Mouse (Mus musculus) left cerebral cortex, postnatal 10 days (tissue): Measurements from ENCODE around the gene Npm1. TPM values are rescaled to one million over a fixed set of nuclear protein-coding genes. Genes with fewer than 3 reads are reported as not detected.

Experiments
- DNase-seq, 2 experiments: peaks; one replicate each; pipeline ENCODE4 v3.0.0; 2021 to 2022; ENCODE audit warnings: low spot score in 2 of 2, mixed read lengths in 1 of 2; ENCODE audit errors: extremely low spot score in 1 of 2
- intact Hi-C: fragments of 180-260 bp; cut with DNase I; formaldehyde crosslinking; loops from one replicate; pipeline ENCODE4 v1.15.1; 2025
- total RNA-seq, 2 experiments: library from RNA; stranded (reverse); gene quantifications; 2 replicates each; pipeline ENCODE4 v1.2.3; 2021

The Npm1 gene
- total RNA-seq, 2 experiments from 2014 or later = 202 to 219 TPM

DNA sequence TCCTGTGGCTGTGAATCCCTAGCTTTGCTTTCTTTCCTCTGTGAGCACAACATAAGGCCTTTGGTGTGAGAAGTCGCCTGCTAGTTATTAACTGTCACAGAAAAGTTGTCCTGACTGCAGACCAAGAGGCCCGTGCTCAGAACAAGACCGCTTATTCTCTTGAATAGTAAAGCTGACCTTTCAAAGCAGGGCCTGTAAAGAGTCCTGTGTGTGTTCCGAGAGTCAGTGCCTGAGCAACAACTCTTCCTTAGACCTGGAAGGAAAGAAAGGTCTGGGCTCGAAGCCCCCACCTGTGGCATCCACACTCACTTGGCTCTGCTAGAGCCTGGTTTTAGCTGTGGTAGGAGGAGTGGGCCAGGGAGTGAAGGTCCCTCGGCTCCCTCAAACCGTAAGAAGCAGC lies 32.1 kb upstream of the Npm1 start:
- no peak for DNase-seq
- intact Hi-C loops = no loop called here

DNA sequence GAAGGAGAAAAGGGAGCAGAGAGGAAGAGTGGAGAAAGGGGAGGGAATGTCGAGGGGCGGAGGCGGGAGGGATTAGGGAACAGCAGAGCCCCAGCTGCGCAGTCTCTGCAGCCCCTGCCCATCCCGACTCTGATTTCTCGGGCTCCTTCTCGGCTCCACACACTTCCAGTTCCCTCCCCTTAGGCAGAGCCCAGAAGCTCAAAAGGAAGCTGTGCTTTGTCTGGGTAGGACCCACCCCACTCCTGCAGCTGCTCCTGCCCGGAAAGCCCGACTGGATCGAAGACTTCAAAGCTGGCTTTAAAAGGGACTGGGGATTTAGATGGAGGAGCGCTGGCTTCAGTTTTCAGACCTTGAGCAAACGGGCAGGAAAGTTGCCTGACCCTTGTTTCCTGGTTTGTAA lies 30.7 kb upstream of the Npm1 start:
- intact Hi-C loops = no loop called here
- DNase-seq = no peak

DNA sequence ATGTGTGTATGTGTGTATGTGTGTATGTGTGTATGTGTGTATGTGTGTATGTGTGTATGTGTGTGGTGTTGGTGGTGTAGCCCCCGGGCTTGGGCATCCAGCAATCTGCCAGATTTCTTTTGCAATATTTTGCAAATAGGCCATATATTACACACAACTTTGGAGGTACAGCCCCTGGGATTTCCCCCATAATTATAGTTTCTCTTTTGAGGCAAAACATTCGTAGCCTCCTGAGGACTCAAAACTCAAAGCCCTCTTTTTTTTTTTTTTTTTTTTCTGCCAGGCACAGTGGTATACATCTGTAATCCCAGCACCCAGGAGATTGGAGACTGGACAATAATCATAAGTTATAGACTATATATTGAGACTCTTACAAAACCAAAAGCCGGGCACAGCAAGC lies 18.8 kb upstream of the Npm1 start:
- DNase-seq = no peak
- intact Hi-C loops = no loop called here

DNA sequence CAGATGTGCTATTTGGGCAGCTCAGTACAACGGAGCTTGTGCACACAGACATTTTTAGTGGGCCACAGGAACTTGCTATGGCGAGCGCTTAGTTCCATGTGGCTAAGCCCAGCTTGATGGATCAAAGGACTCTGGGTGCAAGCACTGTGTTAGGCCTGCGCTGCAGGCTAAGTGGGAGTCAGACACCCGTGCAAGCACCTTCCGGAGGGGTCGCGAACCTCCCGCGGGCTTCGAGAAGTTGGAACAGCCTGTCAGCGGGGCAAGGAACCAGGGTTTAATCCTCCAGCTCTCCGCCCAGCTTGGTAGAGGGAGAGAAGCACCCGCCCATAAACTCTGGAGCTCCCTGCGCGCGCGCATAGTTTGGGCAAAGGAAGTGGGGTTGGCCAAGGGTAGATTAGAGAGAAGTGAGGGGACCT lies 17.7 kb upstream of the Npm1 start:
- DNase-seq = no peak
- intact Hi-C loops = no loop called here

DNA sequence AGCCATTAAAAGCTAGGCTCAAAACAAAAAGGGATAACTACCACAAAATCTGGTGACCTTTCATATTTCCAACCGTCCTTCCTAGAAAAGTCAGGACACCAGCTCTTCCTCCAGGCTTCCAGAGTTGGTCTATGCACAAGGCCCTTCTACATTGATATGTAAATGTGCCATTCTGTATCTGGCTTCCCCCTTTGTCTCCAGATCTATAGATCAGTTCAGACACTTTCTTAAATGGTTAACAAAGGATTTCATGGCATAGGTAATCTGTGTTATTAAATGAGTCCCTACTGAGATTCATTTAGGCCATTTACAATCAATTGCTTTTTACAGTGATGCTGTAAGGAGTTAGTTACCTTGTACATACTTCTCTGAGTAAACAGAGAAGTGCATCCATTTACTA lies 16.8 kb upstream of the Npm1 start:
- intact Hi-C loops = loop anchor here (5.0 to 10.0 kb wide), 5 partner anchors 117 to 735 kb away; no protein-coding TSS in a partner anchor
- no peak for DNase-seq

DNA sequence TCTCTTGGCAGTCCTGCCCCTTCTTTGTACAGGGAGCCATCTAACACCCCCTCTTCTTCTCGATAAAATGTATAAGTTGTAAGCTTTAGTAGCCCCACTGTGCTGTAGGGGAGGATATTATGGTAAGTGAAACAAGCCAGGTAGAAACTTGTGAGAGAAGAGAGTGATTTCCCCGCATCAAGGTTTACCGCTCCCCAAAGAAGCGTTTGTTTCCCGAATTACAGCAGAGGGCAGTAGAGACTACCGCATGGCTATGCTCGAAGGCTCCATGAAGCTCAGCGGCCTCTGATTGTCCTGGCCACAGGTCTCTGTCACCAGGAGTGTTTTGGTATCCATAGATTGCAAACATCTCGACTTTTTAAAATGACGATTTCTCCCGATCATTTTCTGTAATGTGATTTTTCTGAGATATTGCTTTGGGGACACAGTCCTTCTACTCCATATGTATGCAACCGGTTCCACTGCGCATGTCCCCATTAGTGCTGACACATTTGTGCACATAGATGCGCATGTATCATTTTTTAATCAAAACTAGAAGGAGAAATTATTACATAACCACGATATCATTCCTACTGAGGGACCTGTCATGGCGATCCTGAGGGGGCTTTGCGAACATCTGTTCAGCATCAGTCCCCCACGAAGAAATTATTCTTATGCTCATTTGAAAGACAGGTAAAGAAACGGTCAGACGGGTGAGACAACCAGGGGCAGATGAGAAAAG lies 13.7 kb upstream of the Npm1 start:
- peak; percentile 20 to 46 for DNase-seq
- intact Hi-C loops = loop anchor here (2.0 to 10.0 kb wide), 6 partner anchors 121 to 738 kb away; no protein-coding TSS in a partner anchor

DNA sequence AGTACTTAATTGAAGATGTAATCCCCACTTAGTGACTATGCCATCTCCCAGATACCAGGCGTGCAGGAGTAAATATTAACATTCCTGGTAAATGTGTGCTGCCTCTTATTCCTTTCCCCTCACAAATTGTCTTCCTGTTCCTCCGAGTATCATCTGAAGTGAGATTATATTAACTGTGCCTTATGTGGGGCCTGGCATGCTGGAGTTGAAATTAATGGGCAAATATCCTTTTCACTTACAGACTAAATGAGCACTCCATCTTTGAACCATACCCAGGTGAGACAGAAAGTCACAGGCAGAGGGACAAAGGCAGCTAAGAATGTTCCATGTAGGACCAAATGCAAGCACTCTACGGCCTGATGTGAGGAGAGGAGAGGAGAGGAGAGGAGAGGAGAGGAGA lies 12.8 kb upstream of the Npm1 start:
- no peak for DNase-seq
- intact Hi-C loops = loop anchor here (2.0 to 10.0 kb wide), 6 partner anchors 122 to 739 kb away; no protein-coding TSS in a partner anchor

DNA sequence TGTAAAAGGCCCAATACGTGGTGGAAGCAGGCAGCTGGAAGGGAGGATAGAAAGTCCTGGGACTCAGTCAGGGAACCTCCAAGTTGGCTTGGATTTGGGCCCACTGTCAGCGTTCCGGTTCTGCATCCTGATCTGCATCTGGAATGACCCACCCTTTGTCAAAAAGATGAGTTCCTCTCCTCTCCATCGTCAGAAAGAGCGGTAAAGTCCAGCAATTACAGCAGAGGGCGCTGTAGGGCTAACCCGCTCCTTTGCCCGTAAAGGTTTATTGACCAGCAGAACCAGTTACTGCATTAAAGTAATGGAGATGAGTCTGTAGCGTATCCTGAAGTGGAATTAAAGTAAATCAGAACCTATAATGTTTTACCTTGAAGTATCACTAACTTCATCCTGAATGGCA lies 7.5 kb upstream of the Npm1 start:
- intact Hi-C loops = loop anchor here (10.0 kb wide), 2 partner anchors 264 to 744 kb away; no protein-coding TSS in a partner anchor
- peak in 1 of 2 experiments; percentile 42 for DNase-seq

DNA sequence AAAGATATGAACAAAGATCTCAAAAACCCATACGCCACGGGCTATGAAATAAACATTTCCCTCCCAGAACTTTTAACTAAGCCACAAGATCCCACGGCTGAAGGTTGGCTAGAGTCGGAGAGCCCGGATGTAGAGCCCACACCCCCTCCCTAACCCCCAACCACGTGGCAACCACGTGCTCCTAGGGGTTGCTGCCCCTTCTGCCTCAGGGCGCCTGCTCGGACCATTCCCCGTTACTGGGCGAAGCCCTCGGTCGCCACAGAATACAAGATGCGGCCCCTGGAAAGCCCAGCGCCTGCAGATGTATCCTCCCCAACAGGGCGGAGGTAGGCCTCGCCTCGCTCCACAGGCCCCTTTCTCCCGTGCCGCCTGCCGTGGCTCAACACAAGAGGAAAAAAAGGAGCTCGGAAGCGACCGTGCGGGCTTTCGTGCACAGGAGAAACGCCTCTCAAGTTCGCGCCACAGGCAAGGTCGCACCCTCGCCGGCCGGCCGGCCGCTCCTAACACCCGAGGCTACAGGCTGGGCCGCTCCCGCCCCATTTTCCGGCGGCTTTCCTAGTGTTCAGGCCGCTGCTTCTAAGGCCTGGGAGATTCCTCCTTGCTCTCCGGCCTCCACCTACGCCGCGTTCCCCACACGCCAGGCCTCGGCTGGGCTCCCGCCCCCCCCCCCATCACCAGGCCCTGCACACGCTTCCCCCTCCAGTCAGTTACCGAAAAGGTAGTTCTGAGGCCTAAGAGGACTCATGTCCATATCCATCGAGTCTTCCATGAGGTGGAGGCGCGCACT lies 602 bp downstream of the Npm1 start:
- intact Hi-C loops = no loop called here
- peak; percentile 63 to 87 for DNase-seq

DNA sequence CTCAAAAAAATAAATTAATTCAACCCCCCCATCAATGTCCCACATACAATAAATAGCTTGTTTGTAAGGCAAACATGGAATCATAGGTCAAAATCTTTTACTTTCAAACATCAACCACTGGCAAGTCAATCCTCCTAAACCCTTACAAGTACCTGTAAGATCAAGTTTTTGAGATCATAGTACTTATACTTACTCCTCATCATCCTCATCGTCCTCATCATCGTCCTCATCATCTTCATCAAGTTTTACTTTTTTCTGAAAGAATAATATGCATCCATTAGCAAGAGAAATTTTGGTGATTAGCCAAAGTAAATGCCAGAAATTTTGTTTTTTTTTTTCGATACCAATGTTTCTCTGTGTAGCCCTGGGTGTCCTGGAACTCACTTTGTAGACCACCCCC lies 3.3 kb downstream of the Npm1 start:
- intact Hi-C loops = no loop called here
- DNase-seq = no peak

DNA sequence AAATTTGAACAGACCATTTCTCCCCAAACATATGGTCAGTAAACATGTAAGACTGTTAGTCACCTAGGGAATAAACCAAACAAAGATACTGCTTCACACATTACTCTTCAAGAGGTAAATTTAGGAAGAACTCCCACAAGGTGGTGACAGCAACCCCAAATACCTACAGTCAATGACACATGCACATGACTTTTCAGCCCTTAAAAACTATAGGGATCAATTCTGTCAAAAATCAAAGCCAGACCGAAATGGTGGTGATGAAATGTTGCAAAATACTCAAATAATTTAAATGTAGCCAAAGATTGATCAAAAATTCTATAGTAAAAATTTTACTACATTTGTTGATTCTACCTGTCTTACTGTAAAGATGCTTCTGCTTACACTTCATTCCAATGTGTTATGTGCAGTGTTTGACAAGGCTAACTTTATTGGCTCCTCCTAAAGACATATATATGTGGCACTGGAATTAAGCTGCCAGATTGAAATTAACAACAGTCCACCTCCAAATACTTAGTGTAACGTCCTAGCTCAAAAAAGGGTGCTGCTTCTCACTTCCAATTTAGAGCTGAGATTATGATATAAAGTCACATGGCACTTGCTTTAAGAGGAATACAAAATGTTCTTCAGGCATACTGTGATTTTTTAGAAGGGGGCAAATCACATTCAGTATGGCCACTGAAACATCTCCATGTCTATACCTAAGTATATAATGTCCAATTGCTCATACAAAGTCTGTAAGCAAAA lies 5.4 kb downstream of the Npm1 start:
- intact Hi-C loops = no loop called here
- DNase-seq = no peak

DNA sequence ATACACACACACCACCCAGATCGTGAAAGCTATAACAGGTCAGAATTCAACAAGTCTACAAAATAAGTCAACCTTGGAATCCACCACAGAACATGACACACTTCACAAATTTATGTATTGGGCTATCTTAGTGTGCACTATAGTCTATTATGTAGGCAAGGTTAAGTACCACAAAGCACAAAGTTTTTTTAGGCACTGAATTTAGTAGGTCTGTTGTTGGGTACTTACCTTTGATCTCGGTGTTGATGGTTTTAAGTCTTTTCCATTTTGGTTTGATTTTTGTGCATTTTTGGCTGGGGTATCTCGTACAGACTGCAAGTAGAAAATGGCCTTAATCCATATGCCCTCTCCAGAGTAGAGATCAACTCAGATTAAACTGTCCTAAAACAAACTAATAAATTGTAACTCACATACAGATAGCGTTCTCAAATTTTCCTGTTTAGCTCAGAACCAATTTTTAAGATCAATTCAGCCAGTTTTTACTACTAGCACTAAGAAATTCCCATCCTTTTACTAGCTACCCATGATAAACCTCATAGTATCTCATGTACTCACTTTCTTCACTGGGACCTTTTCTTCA lies 6.5 kb downstream of the Npm1 start:
- DNase-seq = no peak
- intact Hi-C loops = no loop called here

DNA sequence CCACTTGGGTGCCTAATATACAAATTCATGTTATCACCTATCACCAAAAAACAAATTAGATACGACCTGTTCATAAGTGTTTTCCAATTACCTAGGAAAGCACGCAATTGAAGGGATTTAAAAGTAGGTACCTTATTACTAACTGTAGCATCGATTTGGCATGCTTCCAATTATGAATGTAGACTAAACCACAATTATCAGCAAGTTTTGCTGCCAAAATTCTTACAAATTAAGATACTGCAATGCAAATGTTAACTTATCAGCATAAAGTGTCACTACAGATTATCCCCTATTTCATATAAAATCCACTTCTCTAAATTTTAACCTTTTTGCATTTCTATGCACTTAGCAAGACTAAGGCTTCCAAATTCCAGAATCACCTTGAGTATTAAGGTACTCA lies 8.5 kb downstream of the Npm1 start:
- DNase-seq = no peak
- intact Hi-C loops = no loop called here

DNA sequence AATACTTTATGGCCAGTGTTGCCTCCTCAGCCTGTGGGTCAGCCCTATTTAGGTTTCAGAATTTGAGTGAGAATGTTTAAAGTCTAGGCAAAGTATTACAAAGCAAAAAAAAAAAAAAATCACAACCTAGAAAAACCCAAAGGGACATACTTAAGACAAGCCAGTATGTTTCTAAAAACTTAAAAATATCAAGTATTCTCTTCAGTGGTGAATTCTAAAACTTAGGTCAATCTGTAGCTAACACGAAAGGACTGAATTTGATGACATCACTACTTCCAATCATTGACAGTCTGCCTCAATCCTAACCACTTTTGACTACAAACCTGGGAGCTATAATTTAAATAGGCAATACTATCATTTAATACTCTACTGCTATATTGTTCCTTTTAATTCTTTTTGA lies 10.0 kb downstream of the Npm1 start:
- intact Hi-C loops = no loop called here

DNA sequence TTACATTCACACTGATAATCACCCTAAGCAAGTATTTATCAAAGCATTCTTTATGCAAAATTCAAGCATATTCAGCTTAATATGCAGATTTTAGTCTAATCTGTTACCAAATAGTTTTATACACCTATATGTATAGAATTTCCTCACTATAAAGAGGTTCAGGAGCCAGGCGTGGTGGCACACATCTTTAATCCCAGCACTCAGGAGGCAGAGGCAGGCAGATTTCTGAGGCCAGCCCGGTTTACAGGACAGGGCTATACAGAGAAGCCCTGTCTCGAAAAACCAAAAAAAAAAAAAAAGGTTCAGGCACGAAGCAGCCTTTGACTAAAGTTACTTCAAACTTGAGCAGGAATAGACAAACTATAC lies 11.2 kb downstream of the Npm1 start:
- DNase-seq = no peak
- intact Hi-C loops = no loop called here

More for the DNA sequence above, 10.0 kb downstream of the Npm1 start:
- DNase-seq = no peak

DNA sequence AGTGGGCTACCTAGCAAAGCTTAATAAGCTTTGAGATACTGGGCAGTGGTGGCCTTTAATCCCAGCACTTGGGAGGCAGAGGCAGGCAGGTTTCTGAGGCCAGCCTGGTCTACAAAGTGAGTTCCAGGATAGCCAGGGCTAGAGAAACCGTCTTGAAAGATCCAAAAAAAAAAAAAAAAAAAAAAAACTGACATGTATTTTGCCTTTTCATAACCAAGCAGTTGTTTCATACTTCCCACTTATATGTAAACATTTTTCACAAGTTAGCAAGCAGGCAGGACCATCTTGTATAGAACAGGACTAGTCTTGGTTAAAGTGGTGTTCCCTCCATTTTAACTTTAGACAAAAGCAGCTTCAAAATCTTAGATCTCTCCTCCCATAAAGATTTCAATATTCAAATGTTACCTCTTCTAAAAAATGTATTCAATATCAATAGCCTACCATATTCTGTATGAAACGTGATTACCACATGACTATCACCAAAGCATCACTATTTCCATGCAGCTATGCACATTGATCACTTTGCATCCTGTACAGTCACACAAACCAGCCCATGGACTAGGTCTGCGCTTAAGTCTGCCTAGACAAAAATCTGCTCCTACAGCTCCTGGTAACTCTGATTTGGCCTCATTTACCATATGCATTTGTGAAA lies 11.8 kb downstream of the Npm1 start:
- intact Hi-C loops = no loop called here
- no peak for DNase-seq

DNA sequence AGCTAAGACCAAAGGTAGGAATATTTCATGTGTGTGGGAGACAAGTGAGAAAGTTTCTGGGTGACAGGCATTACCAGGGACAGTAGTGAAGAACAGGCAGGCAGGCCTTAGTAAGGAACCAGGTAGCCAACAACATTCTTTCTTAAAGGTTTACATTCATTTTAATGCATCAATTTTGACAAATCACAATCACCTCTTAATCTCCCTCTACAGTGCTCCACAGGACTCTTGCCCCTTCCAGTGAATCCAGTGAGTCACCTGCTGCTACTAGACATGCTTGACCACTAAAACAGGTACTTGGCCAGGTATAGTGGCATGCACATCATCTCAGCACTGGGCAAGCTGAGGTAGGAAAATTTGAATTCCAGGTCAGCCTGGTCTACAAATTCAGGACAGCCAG lies 12.6 kb downstream of the Npm1 start:
- intact Hi-C loops = no loop called here
- no peak for DNase-seq

DNA sequence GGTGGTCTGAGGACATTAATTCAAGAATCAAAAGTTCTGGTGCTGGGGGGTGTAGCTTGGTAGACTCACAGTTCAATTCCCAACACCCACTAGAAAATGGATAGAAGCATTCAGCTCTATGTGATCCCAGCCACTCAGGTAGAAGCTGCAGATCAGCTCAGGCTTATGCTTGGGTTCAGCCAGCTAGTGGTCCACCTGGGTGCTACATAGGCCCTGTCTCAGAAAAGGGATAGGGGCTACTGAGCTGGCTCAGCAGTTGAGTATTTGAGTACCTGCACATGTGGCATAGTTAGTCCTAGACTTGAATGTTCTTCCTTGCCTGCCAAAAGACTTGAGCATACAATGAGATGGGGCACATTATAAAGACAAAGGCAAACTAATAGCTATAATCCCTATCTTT lies 13.6 kb downstream of the Npm1 start:
- DNase-seq = no peak
- intact Hi-C loops = loop anchor here (5.0 kb wide), 2 partner anchors 432 to 967 kb away; no protein-coding TSS in a partner anchor

DNA sequence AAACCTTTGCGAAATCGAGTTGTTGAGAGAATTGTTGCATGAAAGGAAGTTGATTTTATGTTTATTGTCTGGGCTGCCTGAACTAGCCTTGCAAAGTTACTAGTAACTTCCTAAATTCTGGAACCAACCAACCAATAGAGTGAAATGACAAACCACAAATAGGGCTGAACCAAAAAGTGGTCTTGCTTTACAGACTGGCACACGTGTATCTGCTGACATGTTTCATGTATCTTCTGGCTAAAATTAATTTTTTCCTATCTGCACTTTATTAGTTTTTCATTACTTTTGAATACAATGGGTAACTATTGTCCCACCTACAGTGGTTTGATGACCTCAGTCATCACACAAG lies 13.9 kb downstream of the Npm1 start:
- DNase-seq = no peak
- intact Hi-C loops = loop anchor here (5.0 kb wide), 2 partner anchors 432 to 967 kb away; no protein-coding TSS in a partner anchor
